Mouse (Mus musculus) 3134 (cell line): ENCODE results near the gene Cd207.
"Not testable (repeated sequence)": the region's sequence is repeated elsewhere in the genome, so short reads cannot be mapped to it uniquely, and the experiment has no call there.

Experiments
- DNase-seq: peaks from one replicate; pipeline ENCODE4 v3.0.0-alpha.2; 2011; ENCODE audit warnings: low spot score; ENCODE audit not compliant: insufficient read length; ENCODE audit errors: extremely low read depth

Cd207 gene

GRCm38 (mm10) chr6:83699971-83700370 lies 22.3 kb upstream of the Cd207 start:
- DNase-seq: no peak

GRCm38 (mm10) chr6:83697932-83698331 lies 20.3 kb upstream of the Cd207 start:
- DNase-seq: no peak

- no peak for DNase-seq
Measured at GRCm38 (mm10) chr6:83696684-83697083, 19.0 kb upstream of the Cd207 start.

GRCm38 (mm10) chr6:83695731-83696130 lies 18.1 kb upstream of the Cd207 start:
- no peak for DNase-seq

GRCm38 (mm10) chr6:83693835-83694234 lies 16.2 kb upstream of the Cd207 start:
- DNase-seq: peak; percentile 25

GRCm38 (mm10) chr6:83692962-83693361 lies 15.3 kb upstream of the Cd207 start:
- no peak for DNase-seq

- no peak for DNase-seq
Measured at GRCm38 (mm10) chr6:83690936-83691335, 13.3 kb upstream of the Cd207 start.

- DNase-seq: no peak
Measured at GRCm38 (mm10) chr6:83690277-83690676, 12.6 kb upstream of the Cd207 start.

- DNase-seq: no peak
Measured at GRCm38 (mm10) chr6:83689374-83689773, 11.7 kb upstream of the Cd207 start.

- no peak for DNase-seq
Measured at GRCm38 (mm10) chr6:83673395-83673794, 4.3 kb downstream of the Cd207 start.

- DNase-seq: no peak
Measured at GRCm38 (mm10) chr6:83665009-83665408, 12.6 kb downstream of the Cd207 start.

- no peak for DNase-seq
Measured at GRCm38 (mm10) chr6:83660821-83661220, 16.8 kb downstream of the Cd207 start.

- DNase-seq: no peak
Measured at GRCm38 (mm10) chr6:83656087-83656486, 21.6 kb downstream of the Cd207 start, which contains the start of gene Clec4f. Gene Clec4f (minus strand): TSS chr6:83656187.

- DNase-seq: no peak
Measured at GRCm38 (mm10) chr6:83646715-83647114, 30.9 kb downstream of the Cd207 start.

- DNase-seq: no peak
Measured at GRCm38 (mm10) chr6:83635329-83635728, 42.3 kb downstream of the Cd207 start.

GRCm38 (mm10) chr6:83634631-83635030 lies 43.0 kb downstream of the Cd207 start:
- DNase-seq: not testable (repeated sequence)

GRCm38 (mm10) chr6:83634106-83634505 lies 43.6 kb downstream of the Cd207 start:
- DNase-seq: not testable (repeated sequence)

GRCm38 (mm10) chr6:83631815-83632214 lies 45.8 kb downstream of the Cd207 start:
- DNase-seq: no peak

- no peak for DNase-seq
Measured at GRCm38 (mm10) chr6:83626781-83627180, 50.9 kb downstream of the Cd207 start.
